Mouse (Mus musculus) right cerebral cortex, postnatal 14 days (tissue): ENCODE data around the gene Tstd3.

Experiments
- DNase-seq: peaks from one replicate; pipeline ENCODE4 v3.0.0; 2022

Tstd3 gene

DNA sequence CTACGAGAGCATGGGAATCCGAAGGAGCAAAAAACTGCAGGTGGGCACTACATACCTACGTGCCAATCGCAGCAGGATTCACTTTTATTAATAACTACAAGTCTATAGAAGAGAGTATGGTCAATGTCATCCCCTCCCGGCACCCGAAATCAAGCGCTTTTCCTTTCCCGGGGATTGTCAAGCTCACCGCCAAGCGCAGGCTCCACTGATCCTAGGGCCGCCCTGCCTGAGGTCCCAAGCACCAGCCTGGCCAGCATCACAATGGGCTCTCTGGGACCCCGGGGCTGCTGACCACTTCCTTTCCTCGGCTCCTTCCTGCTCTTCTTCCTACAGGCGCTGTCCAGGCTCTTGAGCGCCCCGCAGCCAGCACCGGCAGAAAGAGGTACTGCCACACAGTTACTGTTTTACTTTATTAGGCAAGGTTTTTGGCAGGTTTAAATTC is at the start of gene Tstd3, which contains the start of gene Usp45:
Gene Tstd3, minus strand, starts transcription at position 350 of the 442 bp plus-strand sequence.
Gene Usp45, plus strand, starts transcription at position 294 of the 442 bp plus-strand sequence.
- peak; percentile 84 for DNase-seq

DNA sequence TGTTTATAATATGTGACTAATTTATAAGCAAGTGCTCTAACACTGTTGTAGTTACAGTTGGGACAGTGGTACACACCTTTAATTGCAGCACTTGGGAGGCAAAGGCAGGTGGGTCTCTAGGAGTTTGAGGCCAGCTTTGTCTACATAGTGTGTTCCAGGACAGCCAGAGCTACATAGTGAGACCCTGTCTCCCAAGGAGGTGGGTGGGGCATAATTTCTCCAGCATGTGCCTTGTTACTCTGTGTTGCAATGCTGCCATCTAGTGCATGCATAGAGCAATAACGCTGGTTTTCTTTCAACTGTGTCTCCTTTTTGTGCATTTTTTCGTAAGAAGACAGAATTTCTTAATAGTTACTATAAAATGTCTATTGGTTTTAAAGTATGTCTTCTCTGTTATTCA is 47.0 kb upstream of the Tstd3 start:
- DNase-seq, result no peak

GRCm38 (mm10) chr4:21812635-21813034 is 45.6 kb upstream of the Tstd3 start:
- DNase-seq, result no peak

- no peak for DNase-seq
Observed at GRCm38 (mm10) chr4:21810608-21811007, 43.6 kb upstream of the Tstd3 start.

DNA sequence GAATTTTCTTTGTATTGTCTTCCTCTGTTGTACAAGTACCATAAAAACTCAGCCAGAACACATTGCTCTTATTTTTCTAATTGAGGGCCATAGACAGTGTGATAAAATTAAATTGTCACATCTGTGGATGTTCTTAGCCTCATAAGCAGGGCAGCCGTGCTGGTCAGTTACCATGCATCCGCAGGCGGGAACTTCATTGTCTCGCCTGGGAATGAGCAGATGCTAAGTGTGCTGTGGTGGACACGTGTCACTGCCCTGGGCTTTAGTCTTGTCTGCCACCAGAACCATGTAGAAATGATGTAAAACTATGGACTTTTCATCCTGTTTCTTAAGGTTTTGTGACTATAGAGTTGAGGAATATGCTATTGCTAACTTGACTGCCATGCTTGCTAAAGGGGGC is 40.2 kb upstream of the Tstd3 start:
- no peak for DNase-seq

DNA sequence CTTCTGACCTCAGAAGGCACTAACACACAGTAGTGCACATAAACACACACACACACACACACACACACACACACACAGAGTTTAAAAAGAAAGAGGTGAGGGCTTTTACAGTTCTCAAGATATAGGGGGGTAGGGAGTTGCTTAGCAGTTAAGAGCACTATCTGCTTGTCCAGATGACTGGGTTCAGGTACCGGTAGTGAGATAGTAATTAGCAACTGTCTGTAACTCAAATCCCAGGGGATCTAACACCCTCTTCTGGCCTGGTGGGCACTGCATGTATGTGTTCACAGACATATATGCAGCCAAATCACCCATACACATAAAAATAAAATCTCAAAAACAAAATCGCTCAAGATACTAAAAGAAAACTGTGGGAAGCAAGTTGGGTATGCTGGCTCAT is 34.6 kb upstream of the Tstd3 start:
- no peak for DNase-seq

DNA sequence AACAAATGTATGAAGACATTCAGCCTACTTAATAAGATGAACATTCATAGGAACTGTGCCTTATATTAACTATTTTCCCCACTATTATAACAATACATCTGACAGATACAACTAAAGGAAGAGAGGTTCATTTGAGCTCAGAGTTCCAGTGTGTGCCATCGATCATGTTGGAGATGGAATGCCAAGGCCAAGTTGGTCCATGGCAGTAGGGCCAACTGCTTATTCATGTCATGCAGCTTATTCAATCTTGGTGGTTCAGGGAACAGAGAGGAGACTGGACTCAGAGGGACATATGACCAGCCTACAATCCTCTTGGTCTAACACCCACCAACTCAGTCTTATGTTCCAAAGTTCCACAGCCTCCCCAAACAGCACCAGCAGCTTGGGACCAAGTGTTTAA is 34.0 kb upstream of the Tstd3 start:
- DNase-seq, result no peak

- DNase-seq, result no peak
Observed at GRCm38 (mm10) chr4:21793631-21794030, 26.6 kb upstream of the Tstd3 start.

DNA sequence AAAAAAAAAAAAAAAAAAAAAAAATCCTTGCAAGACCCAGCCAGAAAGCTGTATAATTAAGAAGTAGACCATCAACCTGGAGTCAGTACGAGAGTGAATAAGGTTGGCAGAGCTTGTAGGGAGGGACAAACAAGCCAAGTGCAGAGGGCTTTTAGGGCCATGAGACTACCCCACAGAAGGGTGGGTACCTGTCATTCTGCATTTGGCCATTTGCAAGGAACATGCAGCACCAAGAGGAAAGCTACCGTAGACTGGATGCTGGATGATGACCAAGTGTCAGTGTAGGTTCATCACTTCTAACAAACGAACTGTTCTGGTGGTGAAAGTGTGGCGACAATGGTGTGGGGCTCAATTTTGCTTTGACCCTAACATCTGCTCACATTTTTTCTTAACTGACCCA is 22.8 kb upstream of the Tstd3 start:
- DNase-seq, result no peak

- DNase-seq, result no peak
Observed at GRCm38 (mm10) chr4:21788903-21789302, 21.9 kb upstream of the Tstd3 start.

- no peak for DNase-seq
Observed at GRCm38 (mm10) chr4:21786268-21786667, 19.3 kb upstream of the Tstd3 start.

DNA sequence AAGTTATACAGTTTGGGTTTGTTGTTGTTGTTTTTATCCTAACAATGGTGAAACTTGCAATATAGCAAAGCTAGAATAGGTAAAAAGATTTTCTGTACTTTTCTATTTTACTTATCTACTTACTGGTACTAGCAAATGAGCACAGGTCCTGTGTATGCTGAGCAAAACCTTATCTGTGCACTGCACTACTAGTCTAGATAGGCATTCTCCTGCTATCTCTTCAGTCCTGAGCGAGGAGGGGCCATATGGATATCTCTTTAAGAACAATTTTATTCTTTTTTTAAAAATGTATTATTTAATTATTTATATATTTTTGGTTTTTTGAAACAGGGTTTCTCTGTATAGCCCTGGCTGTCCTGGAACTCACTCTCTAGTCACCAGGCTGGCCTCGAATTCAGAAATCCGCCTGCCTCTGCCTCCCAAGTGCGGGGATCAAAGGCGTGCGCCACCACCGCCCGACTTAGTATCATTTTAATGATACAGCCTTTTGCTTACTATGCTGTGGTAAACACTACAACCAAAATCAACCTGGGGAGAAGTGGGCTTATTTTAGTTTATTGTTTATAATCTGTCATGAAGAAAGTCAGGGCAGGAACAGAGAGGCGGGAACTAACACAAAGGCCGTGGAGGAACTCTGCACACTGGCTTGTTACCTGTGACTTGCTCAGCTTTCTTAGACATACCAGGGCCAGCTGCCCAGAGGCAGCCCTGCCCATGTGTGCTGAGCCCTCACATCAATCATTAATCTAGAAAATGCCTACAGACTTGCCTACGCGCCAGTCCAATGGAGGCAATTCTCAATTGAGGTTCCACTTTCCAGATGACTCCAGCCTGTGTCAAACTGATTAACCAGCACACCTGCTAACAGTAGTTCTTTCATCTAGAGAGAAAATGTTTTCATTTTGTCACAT is 14.1 kb upstream of the Tstd3 start:
- no peak for DNase-seq

DNA sequence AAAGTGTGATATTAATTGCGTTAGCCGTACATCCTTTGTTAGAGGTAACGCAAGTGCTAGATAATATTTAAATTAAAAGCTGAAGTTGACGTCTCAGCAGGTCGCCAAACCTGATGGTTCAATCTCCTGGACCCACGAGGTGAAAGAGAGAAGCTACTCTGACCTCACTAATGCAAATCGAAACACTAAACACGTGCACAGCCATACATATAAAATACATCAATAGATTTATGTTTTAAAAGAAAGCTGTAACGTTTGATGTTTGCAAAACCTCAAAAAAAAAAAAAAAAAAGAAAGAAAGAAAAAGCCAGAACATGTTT is 9.9 kb upstream of the Tstd3 start:
- no peak for DNase-seq

DNA sequence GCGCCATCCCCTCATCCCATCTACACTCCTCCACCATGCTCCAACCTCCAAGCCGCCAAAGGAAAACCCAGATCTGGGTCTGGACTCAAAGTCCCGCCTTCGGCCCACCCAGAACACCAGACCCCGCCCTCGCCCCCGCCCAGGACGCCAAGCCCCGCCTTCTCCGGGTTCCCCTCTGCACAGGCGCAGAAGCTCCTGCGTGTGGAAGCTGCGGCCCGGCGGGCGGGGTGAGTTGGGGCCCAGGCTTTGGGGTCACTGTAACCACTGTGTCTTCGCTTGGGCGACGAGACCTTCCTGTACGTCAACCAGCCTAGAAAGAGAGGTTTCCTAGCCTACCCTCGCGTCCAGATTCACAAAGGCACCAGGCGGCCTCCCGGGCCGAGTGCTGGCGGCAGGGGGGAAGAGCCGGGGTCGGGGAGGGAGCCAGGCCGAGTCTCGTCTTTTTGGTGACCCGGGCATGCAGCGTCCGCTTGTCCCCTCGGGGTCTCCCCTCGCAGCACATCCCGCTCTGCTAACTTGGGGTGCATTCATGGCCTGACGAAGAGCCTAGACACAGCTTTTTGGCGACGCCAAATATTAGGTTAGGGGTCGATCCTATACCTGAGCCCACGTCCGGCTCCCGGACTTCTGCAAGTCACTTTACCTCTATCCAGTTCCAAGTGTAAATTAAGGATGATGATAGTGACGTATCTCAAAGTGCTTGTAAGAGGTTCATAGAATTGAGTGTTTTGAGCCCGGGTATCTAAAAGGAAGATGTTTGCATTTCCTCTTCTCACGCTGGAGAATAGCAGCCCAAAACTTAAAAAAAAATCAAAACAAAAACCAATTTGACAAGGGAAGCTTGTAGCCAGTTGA is 9.3 kb upstream of the Tstd3 start:
- DNase-seq, result peak; percentile 93

GRCm38 (mm10) chr4:21772306-21772705 is 5.3 kb upstream of the Tstd3 start:
- no peak for DNase-seq

- no peak for DNase-seq
Observed at GRCm38 (mm10) chr4:21771064-21771463, 4.1 kb upstream of the Tstd3 start.

- DNase-seq, result no peak
Observed at GRCm38 (mm10) chr4:21766171-21766862, 695 bp downstream of the Tstd3 start.

- no peak for DNase-seq
Observed at GRCm38 (mm10) chr4:21763827-21764226, 3.2 kb downstream of the Tstd3 start.

DNA sequence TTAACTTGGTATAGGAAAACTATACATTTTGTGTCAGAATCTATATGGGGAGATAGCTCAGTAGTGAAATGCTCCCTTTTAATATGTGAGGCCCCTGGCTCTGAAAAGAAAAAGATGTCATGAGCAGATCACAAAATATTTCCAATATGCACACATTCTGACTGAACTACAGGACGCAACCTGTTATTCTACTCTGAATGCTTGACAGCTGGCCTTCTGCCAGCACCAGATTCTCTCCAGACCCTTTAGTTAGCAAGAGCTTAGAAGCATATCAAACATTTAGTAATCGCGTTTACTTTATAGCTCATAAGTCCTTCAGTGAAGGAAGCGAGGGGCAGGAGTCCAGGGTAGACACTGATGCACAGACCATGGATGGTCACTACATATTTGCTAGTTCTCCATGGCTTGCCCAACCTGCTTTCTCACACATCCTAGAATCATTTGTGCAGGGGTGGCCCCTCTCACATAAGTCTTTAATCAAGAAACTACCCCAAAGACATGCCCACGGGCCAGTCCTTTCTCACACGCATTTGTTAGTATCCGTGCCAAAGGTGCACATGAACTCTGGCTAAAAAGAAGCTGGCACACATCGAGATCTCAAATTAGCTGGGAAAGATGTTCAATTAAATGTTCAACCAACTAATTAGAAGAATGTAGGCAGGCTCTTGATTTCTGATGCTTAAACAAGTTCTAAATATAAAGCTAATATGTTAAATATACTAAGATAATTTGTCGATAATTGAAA is 5.4 kb downstream of the Tstd3 start:
- no peak for DNase-seq

DNA sequence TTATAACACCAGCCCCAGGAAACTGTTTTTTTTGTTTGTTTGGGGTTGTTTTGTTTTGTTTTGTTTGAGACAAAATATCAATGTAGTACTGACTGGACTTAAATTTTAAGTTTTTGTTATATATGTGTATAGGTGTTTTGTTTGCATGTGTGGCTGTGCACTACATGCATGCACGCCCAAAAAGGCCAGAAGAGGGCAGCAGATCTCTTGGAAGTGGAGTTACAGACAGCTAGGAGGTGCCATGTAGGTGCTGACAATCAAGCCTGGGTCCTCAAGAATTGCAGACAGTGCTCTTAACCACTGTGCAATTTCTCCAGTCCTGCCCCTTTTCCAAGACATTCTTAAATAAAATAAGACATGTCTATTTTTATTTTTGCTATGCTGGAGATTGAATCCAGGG is 8.2 kb downstream of the Tstd3 start:
- DNase-seq, result no peak

GRCm38 (mm10) chr4:21755123-21755789 is 11.8 kb downstream of the Tstd3 start:
- DNase-seq, result no peak

GRCm38 (mm10) chr4:21745723-21746122 is 21.3 kb downstream of the Tstd3 start:
- DNase-seq, result no peak
